Mouse (Mus musculus) kidney, postnatal 36 days (tissue): ENCODE results near the gene Irx6.

Experiments
- DNase-seq, 2 experiments: peaks; one replicate each; pipeline ENCODE4 v3.0.0; 2021 to 2022; ENCODE audit warnings: mixed read lengths in 2 of 2

The Irx6 gene

DNA sequence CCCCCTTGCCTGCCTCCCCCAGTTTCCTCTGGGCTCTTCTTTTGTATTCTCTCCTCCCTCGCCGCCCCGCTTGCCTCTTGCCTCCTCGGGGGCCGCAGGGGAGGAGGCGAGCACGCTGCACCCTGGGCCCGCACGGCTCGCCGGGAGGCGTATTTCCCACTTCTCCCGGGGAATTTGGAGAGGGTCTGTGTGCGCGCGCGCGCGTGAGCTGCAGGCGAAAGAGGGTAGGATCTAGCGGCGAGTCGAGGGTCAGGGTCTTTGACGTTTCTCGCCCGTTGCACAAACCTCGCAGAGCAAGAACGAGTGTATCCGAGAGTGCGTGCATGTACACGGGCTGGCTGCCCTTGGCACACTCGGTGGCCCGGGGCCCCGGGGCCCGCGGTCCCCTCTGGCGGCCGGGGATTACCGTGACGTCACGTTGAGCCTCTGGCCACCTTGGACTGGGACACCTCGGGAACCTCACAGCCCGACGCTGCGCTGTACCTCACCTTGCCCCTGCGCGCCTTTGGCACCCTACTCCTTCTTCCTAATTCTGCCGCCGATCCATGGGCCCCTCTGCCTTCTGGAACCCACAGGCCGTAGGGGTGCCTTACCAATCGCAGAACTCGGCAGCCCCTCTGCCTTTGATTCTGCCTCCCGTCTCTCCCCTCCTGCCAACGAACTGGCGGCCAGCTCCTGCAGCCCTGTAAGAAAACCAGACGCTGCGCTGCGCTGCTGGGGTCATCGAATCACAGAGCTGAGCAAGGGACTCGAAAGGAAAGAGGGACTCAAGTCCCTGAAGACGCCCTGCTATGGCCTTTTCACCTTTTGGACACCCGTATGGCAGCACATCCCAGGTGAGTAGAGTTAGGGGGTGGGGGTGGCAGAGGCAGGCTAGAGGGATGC, at the start of gene Irx6:
Irx6 (plus strand) TSS at position 45 of the 885 bp plus-strand sequence.
- no peak for DNase-seq

DNA sequence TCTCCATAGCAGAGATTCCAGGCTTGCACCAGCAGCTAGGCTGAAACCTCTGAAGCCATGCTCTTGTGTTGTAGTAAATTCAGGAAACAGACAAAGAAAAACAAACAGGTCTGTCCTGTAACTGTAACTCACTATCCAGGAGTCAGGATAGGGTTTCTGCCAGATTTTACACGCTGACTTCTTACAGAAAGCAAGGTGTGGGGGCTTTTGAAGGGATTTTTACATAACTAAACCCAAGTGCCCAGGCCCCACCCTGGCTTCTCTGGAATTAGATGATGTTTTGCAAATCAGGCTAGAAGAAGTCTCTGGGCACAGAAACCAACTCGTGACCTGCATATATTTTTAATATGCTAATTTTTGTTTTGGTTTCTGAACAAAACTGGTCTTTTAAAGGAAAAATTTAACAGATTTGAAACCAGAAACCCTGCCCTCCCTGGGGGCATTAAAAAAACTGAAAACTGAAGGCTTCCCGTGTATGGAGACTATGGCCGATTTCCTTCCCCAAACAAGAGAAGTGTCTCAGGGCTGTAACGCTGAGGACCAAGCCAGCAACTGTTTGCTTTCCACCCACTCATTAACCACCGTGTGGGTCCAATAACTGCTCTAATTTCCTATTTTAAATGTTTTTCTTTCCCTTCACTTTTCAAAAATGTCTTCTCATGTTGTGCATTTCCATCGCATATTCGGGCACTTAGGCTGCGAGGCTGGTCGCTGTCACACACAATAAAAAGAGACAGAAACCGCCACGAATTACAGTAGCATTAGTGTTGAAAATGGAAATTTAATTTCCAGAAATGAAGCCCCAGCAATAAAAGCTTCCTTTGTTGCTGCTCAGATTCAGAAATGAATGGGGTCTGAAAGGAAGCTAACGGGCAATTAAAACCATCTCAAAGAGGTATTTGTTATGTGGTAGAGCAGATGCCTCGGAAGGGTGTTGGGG, 45.1 kb upstream of the Irx6 start:
- no peak for DNase-seq

DNA sequence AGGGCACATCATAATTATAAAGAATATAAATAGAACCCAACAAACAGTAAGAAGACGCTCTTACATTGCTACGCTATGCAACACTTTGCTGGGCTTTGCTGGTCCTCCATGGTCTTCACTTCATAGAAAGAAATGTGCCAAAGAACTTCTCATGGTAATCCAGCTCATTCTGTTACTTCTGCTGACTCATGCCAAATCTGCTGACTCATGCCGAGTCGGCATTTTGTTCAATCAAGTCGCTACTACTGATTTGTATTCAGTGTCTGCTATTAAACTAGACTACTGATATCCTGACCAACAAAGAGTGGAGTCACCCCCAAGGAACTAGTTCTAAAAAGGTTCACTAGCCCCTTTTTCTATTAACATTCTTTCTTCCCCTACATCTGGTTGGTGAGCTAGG, 40.9 kb upstream of the Irx6 start:
- no peak for DNase-seq

DNA sequence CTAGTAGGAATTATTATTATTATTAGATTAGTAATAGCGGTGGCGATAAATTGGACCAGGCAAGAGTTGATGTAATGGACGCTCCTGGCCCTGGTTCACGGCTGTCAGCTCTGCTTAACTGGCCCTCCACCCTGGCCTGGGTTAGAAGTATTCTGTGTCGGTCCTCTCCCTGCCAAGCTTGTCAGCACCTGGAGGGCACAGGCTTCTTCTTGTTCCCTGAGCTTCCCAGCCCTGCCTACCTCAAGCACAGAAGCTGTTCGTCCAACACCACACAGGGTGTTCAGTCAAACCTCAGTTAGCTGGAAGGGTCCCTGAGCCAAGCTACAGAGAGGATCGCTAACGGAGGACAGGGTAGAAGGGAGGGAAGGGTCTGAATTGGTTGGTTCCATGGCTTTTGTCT, 33.3 kb upstream of the Irx6 start:
- no peak for DNase-seq

DNA sequence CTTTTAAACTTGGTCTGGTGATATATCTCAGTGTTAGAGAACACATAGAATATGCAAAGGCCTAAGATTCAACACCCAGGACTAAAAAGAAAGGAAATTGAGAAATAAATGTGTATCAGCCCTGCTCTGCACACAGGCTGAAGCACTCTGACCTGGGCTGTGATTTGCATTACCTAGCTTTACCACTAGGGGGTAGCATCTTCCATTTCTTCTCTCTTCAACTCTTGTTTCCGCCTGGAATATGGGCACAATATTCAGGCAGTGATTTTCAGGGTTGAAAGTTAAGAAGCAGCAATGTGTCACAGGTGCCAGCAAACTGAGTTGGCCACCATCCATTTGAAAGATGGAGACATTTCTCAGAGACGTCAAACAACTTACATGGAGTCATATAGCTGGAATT, 27.5 kb upstream of the Irx6 start:
- DNase-seq = peak; percentile 7 to 19

DNA sequence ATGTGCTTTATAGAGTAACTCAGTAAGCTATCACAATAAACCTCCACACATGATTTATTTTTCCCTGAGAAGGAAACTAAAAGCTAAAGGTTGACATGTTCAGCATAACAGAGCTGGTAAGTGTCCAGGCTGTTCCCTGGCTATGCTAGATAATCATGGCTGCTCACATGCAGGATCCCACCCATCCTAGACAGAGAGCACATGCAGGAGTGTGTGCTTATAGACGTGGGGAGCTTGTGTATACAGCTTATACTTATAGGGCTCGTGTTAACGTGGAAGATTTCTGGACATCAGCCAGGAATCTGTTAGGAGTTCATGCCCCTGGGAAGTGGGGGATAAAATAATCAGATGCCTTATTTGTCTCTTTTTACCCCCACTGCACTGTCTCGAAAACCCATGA, 9.9 kb upstream of the Irx6 start:
- no peak for DNase-seq

DNA sequence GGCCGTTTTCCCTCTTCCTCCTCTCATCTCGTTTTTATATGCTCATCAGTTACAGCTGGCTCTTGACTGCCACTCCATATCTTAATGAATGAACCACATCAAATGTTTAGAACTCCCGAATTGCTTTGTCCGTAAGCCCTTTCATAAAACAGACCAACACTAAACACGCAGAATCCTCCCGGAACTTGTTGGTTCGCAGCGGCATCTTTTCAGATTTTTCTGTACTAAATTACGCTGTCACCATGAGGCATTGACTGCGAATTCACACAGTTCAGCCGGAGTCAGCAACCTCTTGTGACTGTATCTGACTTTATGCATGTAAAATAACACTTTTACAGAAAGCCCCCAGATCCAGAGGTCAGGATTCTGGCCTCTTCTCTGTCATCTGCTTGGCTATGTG, 3.9 kb upstream of the Irx6 start:
- no peak for DNase-seq

DNA sequence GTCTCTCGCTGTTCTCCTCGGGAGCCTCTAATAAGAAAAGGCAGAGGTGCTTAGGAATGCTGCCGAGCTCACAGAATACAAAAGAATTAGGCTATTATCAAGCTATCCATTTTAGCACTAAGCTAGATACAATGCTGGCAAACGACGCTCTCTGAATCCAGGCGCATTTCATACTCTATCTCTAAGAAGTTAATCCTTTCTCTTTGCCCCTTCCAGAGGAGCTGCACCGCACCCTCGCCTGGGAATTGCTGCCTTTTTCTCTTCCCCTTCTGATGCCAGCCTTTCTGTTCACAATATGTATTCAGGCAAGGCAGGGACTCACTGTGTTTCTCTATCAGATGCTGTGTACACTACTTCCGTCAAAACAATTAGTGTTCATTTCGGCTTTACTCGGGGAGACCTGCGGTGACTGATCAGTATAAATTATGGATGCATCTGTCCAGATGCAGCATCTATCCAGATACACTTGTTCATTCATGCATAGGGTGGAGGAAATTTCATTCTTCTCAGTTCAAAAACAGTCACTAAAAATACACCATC, 3.4 kb upstream of the Irx6 start:
- DNase-seq = no peak

DNA sequence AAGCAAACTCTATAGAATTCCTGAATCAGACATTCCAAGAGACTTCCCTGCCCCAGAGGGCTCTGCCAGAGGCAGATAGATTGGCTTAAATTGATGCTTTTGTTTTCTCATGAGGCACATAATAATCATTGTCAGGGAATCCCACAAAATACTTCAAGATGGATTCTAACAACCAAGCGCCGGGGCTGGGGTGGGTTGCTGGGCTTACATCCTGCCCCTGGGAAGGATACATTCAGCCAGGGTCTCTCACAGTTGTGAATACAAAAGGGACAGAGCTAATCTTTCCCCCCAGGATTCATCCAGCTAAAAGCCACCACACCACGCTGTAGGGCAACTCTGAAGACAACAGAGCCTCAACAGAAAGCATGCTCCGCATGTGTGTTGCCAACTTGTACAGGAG, 2.2 kb upstream of the Irx6 start:
- no peak for DNase-seq

DNA sequence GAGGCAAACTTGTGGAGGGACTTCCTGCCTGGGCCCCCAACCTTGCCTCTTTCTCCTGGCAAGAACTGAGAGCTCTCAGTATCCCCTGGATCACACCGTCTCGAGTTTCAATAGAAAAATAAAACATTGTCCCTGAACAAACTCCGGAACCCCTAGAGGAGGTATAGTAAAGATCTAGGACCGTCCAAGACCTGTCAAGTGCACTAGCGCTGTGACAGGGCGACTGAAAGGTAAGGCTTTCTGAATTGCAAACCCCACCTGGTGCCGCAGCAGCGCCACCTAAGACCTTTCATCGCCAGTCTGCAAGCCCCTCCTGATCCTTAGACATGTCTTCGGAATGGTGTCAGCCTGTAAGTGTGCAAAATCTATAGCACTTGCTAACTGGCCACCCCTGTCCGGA, 987 bp upstream of the Irx6 start:
- DNase-seq = peak in 1 of 2 experiments; percentile 3

DNA sequence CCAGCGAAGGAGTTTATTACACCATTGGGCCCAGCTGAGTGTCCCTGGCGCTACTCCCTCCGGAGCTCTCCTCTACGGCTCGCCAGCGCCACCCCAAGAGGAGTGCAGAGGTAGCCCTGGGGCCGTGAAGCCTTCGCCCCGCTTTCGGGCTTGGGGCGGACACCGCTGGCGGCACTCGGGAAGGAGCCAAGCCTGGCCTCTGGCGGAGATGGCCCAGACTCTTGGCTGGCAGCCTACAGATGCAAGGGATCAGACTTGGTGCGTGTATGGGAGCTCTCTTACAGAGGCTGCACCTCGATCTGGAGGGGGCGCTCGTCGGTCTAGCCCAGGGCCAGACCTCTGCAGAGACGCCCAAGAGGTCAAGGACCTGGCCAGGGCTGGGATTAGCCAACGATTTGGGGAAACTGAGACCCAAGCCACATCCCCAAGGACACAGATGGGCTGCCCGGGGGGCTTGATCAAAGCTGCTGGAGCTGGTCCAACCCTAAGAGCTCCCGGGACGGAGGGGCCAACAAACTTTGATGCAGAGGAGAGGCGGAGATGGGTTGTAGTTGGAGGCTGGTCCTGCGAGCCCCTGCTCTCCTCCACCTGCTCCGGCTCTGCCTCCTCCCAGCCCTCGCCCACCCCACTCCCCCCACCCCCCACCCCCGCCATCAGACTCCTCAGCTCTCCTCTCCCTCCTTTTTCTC, 389 bp upstream of the Irx6 start:
- peak; percentile 15 to 62 for DNase-seq

DNA sequence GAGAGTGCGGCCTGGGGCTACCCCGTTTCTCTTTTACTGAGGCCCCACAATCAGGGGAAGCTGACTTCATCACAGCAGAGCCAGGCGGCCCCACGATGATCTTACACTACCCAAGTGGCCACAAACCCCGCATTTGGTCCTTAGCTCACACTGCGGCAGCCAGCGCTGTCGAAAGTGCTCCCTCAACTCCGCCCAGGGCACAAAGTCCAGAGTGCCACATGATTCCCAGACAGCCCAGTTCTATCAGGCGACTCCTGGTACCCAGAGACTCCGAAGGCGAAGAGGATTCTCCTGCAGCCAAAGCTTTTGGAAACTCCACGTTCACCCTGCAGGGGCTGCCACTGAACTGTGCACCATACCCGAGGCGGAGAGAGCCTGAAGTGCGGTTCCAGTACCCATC, 4.3 kb downstream of the Irx6 start:
- DNase-seq = peak; percentile 49 to 74

DNA sequence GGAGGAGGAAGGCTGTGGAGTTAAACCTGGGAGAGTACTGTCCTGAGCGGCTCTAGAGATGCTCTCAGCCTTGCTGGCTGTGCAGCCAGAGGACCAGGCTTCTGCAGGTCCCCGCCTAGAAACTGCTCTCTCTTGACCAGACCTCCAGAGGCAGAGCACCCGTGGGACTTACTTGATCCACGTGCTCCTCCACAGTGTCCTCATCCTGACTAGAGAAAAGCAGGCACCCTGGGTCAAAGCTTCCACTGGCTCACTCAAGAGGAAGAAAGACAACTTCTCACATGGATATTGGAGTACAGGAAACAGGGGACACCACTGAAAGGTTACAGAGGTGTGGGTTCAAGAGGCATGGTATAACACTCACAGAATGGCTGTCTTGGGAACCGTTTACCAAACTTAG, 23.3 kb downstream of the Irx6 start:
- no peak for DNase-seq

DNA sequence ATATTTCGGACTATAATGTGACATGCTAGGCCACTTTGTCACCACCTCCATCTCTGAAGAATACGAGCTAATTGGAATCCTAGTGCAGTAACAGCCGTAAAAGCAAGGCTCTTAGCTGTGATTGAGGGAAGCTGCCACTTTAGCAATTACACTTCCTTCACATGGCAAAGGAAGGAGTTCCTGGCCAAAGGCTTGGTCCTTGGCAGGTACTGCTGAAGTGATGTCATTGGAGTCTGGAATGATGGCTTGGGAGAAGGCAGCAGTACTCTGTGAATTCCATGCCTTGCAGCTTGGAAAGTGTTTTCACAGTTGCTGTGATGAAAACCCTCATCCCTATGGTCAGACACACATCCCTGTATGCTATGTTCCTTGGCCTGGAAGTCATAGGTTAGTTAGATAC, 24.3 kb downstream of the Irx6 start:
- no peak for DNase-seq

DNA sequence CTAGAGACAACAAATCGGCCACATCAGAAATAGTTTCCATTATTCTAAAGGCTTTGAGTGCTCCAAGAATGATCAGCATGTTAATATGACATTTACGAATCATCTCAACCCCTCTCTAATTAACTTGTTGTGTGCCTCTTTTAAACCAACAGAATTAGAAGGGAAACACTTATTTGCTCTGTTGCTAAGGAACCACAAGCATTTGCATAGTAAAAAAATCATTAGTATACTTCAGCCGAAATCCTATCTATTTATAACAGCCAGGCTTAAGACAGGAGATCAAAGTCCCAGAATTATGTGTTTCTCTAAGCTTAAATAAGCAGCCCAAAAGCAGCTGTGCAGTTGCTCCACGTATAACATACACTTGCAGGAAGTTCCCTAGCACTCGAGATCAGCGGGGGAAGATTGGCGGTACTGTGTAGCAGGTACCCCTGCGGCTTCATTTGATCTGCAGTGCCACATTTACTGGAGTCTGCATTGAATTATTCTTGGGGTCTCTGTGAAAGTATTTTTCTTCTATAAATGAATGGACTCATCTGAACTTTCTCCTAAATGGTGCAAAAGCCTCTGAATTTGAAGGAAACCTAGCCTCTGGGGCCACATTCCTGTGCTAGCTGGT, 25.9 kb downstream of the Irx6 start:
- no peak for DNase-seq

DNA sequence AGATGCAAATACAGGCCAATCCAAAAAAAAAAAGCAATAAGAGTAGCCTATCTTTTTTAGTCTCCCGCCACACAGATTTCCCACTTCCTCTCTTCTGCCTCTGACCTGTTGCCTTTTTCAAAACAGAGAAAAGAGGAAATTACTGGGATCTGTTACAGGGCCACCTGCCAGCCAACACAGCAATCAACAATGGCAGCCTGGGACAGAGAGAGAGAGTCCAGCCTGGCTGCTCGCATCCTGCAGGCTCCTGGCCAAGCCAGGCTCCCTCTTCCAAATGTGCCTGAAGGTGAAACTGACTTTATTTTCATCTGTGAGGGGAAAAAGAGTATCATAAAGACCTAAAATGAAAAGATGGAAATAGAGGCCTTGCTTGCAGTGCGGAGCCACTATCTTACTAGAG, 29.3 kb downstream of the Irx6 start:
- DNase-seq = peak in 1 of 2 experiments; percentile 14

DNA sequence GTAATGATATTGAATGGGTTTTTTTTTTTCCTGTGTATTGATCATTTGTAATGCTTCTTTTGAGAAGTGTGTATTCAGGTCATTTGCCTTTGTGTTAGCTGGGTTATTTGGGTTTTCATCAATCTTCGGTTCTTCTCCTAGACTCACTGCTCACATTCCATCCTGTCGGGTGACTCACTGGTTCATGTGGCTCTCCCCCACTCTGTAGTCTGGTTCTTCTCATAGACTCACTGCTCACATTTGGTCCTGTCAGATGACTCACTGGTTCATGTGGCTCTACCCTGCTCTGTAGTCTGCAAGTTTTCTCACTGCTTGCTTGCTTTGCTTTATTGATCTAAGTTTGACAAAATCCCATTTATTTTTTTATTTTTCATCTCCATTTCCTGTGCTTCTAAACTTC, 32.2 kb downstream of the Irx6 start:
- DNase-seq = no peak

DNA sequence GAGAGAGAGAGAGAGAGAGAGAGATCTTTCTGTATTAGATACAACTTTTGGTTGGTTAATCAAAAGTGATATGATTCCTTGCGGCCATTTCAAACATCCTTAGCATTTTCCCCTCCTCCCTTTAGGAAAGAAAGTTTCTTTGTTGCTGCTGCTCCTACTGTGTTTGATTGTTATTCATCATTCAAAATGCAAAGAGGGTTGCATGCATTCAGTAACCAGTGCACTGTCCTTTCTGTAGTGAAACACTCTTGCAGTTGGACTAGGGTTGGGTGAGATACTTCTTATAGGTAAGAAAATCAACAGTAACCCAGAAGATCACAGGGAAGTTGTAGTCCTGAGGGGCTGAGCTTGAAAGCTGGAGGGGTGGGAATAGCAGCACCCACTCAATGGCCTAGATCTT, 39.2 kb downstream of the Irx6 start:
- DNase-seq = no peak

DNA sequence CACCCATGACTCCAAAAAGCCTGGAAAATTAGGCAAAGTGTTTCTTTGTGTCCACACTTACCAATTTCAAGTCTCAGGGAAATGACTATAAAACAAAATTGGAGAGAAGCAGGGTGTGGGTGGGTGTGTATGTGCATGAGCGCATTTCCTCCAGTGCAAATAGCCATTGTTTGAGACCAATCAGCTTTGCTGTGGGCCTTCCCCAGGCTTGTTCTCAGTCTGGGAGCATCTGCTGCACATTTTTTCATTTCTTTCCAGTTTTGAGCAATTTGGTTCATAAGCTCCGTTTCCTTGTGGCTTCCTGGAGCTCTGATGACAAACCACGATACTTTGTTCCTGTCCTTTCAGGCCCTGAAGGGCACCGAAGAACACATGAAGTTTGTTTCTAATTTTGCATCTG, 43.3 kb downstream of the Irx6 start:
- DNase-seq = no peak

DNA sequence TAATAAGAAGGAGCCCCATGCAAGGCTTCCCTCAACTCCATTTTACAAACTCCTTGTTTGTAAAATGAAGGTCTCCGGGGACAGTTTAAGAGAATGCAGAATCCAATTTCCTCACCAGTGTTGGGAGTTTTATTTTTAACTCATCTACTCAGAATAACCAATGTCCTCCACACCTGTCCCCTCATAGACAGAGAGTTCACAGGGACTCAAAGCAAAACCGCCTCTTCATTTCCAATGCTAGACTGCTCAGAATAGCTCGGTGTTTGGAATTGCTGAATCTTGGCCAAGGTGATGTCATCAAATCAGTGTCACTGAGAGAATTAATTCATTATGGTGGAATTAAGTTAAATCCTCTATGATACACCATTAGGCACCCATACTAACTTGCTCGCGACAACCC, 44.0 kb downstream of the Irx6 start:
- DNase-seq = no peak

DNA sequence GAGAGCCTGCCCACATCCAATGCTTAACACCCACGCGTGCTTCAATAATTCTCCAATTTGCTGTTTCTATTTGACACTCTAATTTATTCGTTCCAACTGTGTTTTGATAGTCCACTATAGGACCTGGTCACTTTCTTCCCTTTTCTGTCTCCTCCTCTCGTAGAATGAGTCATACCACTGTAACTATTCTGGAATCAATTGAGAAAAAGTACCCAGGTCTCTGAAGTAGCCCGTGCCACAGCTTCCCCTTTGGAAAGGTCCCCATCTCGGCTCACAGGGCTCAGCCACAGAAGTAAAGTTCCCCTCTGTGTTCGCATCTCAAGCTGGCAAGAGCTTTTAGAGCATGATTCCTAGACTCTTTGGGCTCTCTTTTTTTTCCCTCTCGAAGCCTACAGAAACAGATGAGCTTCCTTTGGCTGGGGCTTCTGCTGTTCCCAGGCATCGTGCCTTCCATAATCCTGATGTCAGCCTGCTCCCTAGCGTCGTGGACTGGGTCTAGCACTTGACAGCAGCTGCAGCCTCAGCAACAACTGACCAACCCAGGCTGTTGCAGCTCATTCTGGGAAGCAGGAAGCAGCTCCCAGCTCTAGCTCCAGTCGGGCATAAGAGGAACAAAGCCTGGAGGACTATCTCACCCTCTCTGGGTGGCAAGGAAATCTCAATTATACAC, 47.3 kb downstream of the Irx6 start:
- peak; percentile 10 to 51 for DNase-seq

DNA sequence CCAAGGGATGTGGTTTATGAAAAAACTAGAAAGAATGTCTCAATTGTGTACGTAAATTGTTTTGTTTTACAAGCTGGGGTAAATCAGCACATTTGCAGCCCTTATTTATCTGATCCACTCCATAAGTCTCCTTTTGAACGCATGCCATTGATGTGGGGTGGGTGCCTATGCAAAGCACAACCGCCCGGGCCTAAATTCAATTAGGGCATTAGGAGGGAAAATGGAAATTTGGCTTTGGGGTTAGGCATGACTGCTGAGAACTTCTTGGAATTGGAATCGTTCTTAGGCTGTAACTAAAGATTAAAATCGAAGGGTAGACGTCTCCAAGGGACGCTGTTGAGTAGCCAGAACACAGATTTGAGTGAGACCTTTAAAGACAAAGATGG, 47.8 kb downstream of the Irx6 start:
- no peak for DNase-seq
